Mouse (Mus musculus) CH12.LX (cell line): ENCODE measurements around the gene Mt4. TPM values are rescaled to one million over a fixed set of nuclear protein-coding genes. Genes with fewer than 3 reads are reported as not detected.

ENCODE experiments used
- DNase-seq: peaks from one replicate; pipeline ENCODE4 v3.0.0-alpha.2; 2013; ENCODE audit errors: extremely low read depth
- H3K27ac ChIP-seq: 2 replicates; pipeline ENCODE4 v1.5.1; 2012; ENCODE audit warnings: low read depth, mild to moderate bottlenecking, control low read depth, moderate library complexity; ENCODE audit not compliant: insufficient read depth
- H3K27me3 ChIP-seq: replicated peaks from 2 replicates; pipeline ENCODE3; 2012; ENCODE audit warnings: inconsistent platforms
- H3K36me3 ChIP-seq, 2 experiments: replicated peaks in 1 of 2; 2 replicates each; pipeline versions ENCODE3 to v1.6.1; 2012; ENCODE audit warnings: inconsistent platforms in 1 of 2, low read length in 1 of 2, mild to moderate bottlenecking in 1 of 2, mixed read lengths in 1 of 2, moderate library complexity in 1 of 2; ENCODE audit not compliant: control insufficient read depth in 1 of 2, insufficient read depth in 1 of 2
- H3K4me1 ChIP-seq, 2 experiments: 2 replicates each; pipeline ENCODE4 v1.6.1; 2012; ENCODE audit warnings: inconsistent platforms in 1 of 2, moderate library complexity in 1 of 2; ENCODE audit not compliant: insufficient read depth in 2 of 2, control insufficient read depth in 1 of 2
- H3K4me2 ChIP-seq: 2 replicates; pipeline ENCODE4 v1.6.1; 2012; ENCODE audit warnings: low read depth, mild to moderate bottlenecking, control low read depth; ENCODE audit not compliant: poor library complexity, insufficient read depth, severe bottlenecking
- H3K4me3 ChIP-seq, 3 experiments: fragments of 150-350 bp in 1 of 3; sonication (generic) in 1 of 3; replicated peaks in 1 of 3; 2 replicates each; pipeline versions ENCODE3 to v1.5.1; 2011 to 2012; ENCODE audit warnings: low read depth in 2 of 3, low read length in 2 of 3, mild to moderate bottlenecking in 2 of 3, moderate library complexity in 2 of 3, control low read depth in 1 of 3, improper control_type of control experiment in 1 of 3, inconsistent platforms in 1 of 3, mixed read lengths in 1 of 3; ENCODE audit not compliant: poor library complexity in 1 of 3
- H3K79me2 ChIP-seq: replicated peaks from 2 replicates; pipeline ENCODE4 v1.6.1; 2012; ENCODE audit warnings: mild to moderate bottlenecking, moderate library complexity; ENCODE audit not compliant: control insufficient read depth, poor library complexity, insufficient read depth, severe bottlenecking; ENCODE audit errors: extremely low read depth
- H3K9ac ChIP-seq: 2 replicates; pipeline ENCODE4 v1.6.1; 2012; ENCODE audit warnings: low read depth, mild to moderate bottlenecking, control low read depth, moderate library complexity; ENCODE audit not compliant: insufficient read depth
- H3K9me3 ChIP-seq: replicated peaks from 2 replicates; pipeline ENCODE3; 2012; ENCODE audit warnings: low read length, inconsistent platforms, mixed read lengths
- BHLHE40 ChIP-seq: IDR thresholded peaks from 2 replicates; pipeline ENCODE4 v1.6.1; 2011; ENCODE audit warnings: mild to moderate bottlenecking, low read depth, low read length, improper control_type of control experiment
- CHD1 ChIP-seq: IDR thresholded peaks from 2 replicates; pipeline ENCODE4 v1.6.1; 2012; ENCODE audit warnings: low read depth, low read length, improper control_type of control experiment, inconsistent platforms
- CTCF ChIP-seq, 2 experiments: IDR thresholded peaks in 1 of 2; conservative IDR thresholded peaks in 1 of 2; 2 replicates each; pipeline ENCODE4 v1.5.1; 2011 to 2012; ENCODE audit warnings: low read depth in 2 of 2, low read length in 2 of 2, improper control_type of control experiment in 1 of 2, inconsistent platforms in 1 of 2, mild to moderate bottlenecking in 1 of 2, moderate library complexity in 1 of 2
- E2F4 ChIP-seq: IDR thresholded peaks from 2 replicates; pipeline ENCODE4 v1.6.1; 2011; ENCODE audit warnings: low read depth, low read length, improper control_type of control experiment; ENCODE audit not compliant: insufficient replicate concordance
- ETS1 ChIP-seq: conservative IDR thresholded peaks from 2 replicates; pipeline ENCODE4 v1.6.1; 2012; ENCODE audit warnings: low read depth, mild to moderate bottlenecking, inconsistent platforms, low read length, improper control_type of control experiment, moderate library complexity
- HCFC1 ChIP-seq: IDR thresholded peaks from 2 replicates; pipeline ENCODE4 v1.6.1; 2012; ENCODE audit warnings: low read depth, mild to moderate bottlenecking, inconsistent platforms, low read length, improper control_type of control experiment
- JUN ChIP-seq: IDR thresholded peaks from 2 replicates; pipeline ENCODE4 v1.6.1; 2011; ENCODE audit warnings: low read depth, mild to moderate bottlenecking, low read length, improper control_type of control experiment, moderate library complexity; ENCODE audit not compliant: insufficient read depth
- MAFK ChIP-seq: IDR thresholded peaks from 2 replicates; pipeline ENCODE4 v1.6.1; 2011; ENCODE audit warnings: low read length, improper control_type of control experiment; ENCODE audit not compliant: insufficient replicate concordance
- MAX ChIP-seq: IDR thresholded peaks from 2 replicates; pipeline ENCODE4 v1.6.1; 2011; ENCODE audit warnings: low read length, improper control_type of control experiment
- MAZ ChIP-seq: IDR thresholded peaks from 2 replicates; pipeline ENCODE4 v1.6.1; 2012; ENCODE audit warnings: low read depth, mild to moderate bottlenecking, inconsistent platforms, low read length, improper control_type of control experiment, moderate library complexity
- MEF2A ChIP-seq: IDR thresholded peaks from 2 replicates; pipeline ENCODE4 v1.6.1; 2014; ENCODE audit warnings: low read depth, mild to moderate bottlenecking, inconsistent platforms, low read length, improper control_type of control experiment, borderline replicate concordance
- NELFE ChIP-seq: IDR thresholded peaks from 2 replicates; pipeline ENCODE4 v1.6.1; 2011; ENCODE audit warnings: low read depth, low read length, improper control_type of control experiment
- NRF1 ChIP-seq: IDR thresholded peaks from 2 replicates; pipeline ENCODE4 v1.6.1; 2014; ENCODE audit warnings: low read depth, mild to moderate bottlenecking, inconsistent platforms, low read length, improper control_type of control experiment, moderate library complexity
- PAX5 ChIP-seq: IDR thresholded peaks from 2 replicates; pipeline ENCODE4 v1.6.1; 2012; ENCODE audit warnings: low read length, inconsistent platforms, mixed read lengths
- POLR2A ChIP-seq: IDR thresholded peaks from 2 replicates; pipeline ENCODE4 v1.6.1; 2011; ENCODE audit warnings: low read depth, mild to moderate bottlenecking, improper control_type of control experiment, low read length
- RAD21 ChIP-seq: IDR thresholded peaks from 2 replicates; pipeline ENCODE4 v1.6.1; 2011; ENCODE audit warnings: low read depth, mild to moderate bottlenecking, low read length, improper control_type of control experiment, moderate library complexity
- SIN3A ChIP-seq: IDR thresholded peaks from 2 replicates; pipeline ENCODE4 v1.6.1; 2012; ENCODE audit warnings: low read length, improper control_type of control experiment, inconsistent platforms
- SMC3 ChIP-seq: IDR thresholded peaks from 2 replicates; pipeline ENCODE4 v1.6.1; 2011; ENCODE audit warnings: low read depth, low read length, improper control_type of control experiment
- TBP ChIP-seq: conservative IDR thresholded peaks from 2 replicates; pipeline ENCODE4 v1.6.1; 2011; ENCODE audit warnings: low read depth, low read length, improper control_type of control experiment
- TCF12 ChIP-seq: IDR thresholded peaks from 2 replicates; pipeline ENCODE4 v1.6.1; 2014; ENCODE audit warnings: low read depth, mild to moderate bottlenecking, inconsistent platforms, low read length, improper control_type of control experiment
- UBTF ChIP-seq: IDR thresholded peaks from 2 replicates; pipeline ENCODE4 v1.6.1; 2012; ENCODE audit warnings: low read depth, mild to moderate bottlenecking, inconsistent platforms, low read length, improper control_type of control experiment, moderate library complexity
- ZC3H11A ChIP-seq: IDR thresholded peaks from 2 replicates; pipeline ENCODE4 v1.6.1; 2012; ENCODE audit warnings: low read depth, mild to moderate bottlenecking, inconsistent platforms, low read length, improper control_type of control experiment
- ZKSCAN1 ChIP-seq: IDR thresholded peaks from 2 replicates; pipeline ENCODE4 v1.6.1; 2012; ENCODE audit warnings: low read depth, inconsistent platforms, low read length, improper control_type of control experiment, borderline replicate concordance
- ZMIZ1 ChIP-seq: IDR thresholded peaks from 2 replicates; pipeline ENCODE4 v1.6.1; 2012; ENCODE audit warnings: low read depth, mild to moderate bottlenecking, inconsistent platforms, low read length, improper control_type of control experiment
- ZNF384 ChIP-seq: IDR thresholded peaks from 2 replicates; pipeline ENCODE4 v1.6.1; 2012; ENCODE audit warnings: low read depth, low read length, improper control_type of control experiment, inconsistent platforms
- dilution Hi-C: fragments of 300-500 bp; cut with MboI; formaldehyde crosslinking; loops from 2 replicates; pipeline ENCODE4 v1.14.3; 2020; ENCODE audit warnings: low sequenced_read_pairs; ENCODE audit not compliant: extremely low pct_unique_long_range_greater_than_20kb, extremely low pct_ligation_motif_present
- in situ Hi-C: fragments of 300-500 bp; cut with MboI; formaldehyde crosslinking; loops from 3 replicates; pipeline ENCODE4 v1.14.3; 2019; ENCODE audit warnings: low sequenced_read_pairs, low pct_ligation_motif_present, low pct_unique_long_range_greater_than_20kb, mixed read lengths
- polyA plus RNA-seq: library from polyadenylated mRNA; unstranded; fragments of >175 nt; gene quantifications from 2 replicates; pipeline ENCODE4 v1.2.1, GENCODE M21; 2012; ENCODE audit warnings: low read depth; ENCODE audit not compliant: insufficient read length
- total RNA-seq, 2 experiments: library from RNA; depleted of rRNA; stranded (reverse); fragments of 300-350 nt in 1 of 2; fragments of >200 nt in 1 of 2; gene quantifications; 2 replicates each; pipeline ENCODE4 v1.2.3; 2012 to 2014

The Mt4 gene
- total and polyA plus RNA-seq, 3 experiments: not detected

- Histone ChIP-seq H3K79me2 (no peaks in the 10 kb centered on the region), H3K27me3 (no peaks in the 10 kb centered on the region), H3K27ac (peak within 1 kb of the TSS; percentile 79), H3K9me3 (no peaks in the 10 kb centered on the region), H3K9ac (peak within 1 kb of the TSS; percentile 18; the same call in 1 of the 2 replicates), H3K4me1 (peaks cover 15% of the 10 kb centered on the region in 2 experiments), H3K4me3 (peak within 1 kb of the TSS in 2 of 3 experiments; percentile 37 to 58), H3K4me2 (peak within 1 kb of the TSS; percentile 83), H3K36me3 (no peaks in the 10 kb centered on the region)
- dilution Hi-C loops: no loop called here
- no peak for DNase-seq
- in situ Hi-C loops: no loop called here
- TF ChIP-seq SMC3 (peak; percentile 35; the same call in 1 of the 2 replicates), MAFK (no peak), ZMIZ1 (no peak), PAX5 (no peak), UBTF (no peak), JUN (no peak), NRF1 (peak; percentile 70), CHD1 (no peak), TBP (peak; percentile 82), HCFC1 (no peak), TCF12 (peak; percentile 39; the same call in 1 of the 2 replicates), BHLHE40 (0 out of 2 replicates have a peak, but pooled peaks have one; percentile 36), SIN3A (no peak), E2F4 (no peak), ZC3H11A (no peak), MAZ (no peak), POLR2A (peak; percentile 77), NELFE (peak; percentile 46; the same call in 1 of the 2 replicates), ZNF384 (no peak), MAX (no peak), CTCF (conservative IDR thresholded peaks at IDR 0.05 in 1 of 2, IDR thresholded peaks at IDR 0.05 in 1 of 2; ENCODE audit: low read depth in 2 of 2, low read length in 2 of 2) (peak in 1 of 2 experiments; percentile 70; a peak in 2 of 4 replicates), ETS1 (no peak), ZKSCAN1 (no peak), MEF2A (no peak), RAD21 (peak; percentile 50)
Measured at GRCm38 (mm10) chr8:94152513-94153300, 15.7 kb downstream of the Mt4 start, which contains the start of gene Mt3. Gene Mt3 (plus strand): TSS chr8:94152607.
